Mouse (Mus musculus) ovary, postnatal 36 days (tissue): ENCODE results near the gene Camk2d.

ENCODE experiments used
- DNase-seq: peaks from one replicate; pipeline ENCODE4 v3.0.0; 2022; ENCODE audit warnings: low spot score, mixed read lengths

Gene Camk2d

DNA sequence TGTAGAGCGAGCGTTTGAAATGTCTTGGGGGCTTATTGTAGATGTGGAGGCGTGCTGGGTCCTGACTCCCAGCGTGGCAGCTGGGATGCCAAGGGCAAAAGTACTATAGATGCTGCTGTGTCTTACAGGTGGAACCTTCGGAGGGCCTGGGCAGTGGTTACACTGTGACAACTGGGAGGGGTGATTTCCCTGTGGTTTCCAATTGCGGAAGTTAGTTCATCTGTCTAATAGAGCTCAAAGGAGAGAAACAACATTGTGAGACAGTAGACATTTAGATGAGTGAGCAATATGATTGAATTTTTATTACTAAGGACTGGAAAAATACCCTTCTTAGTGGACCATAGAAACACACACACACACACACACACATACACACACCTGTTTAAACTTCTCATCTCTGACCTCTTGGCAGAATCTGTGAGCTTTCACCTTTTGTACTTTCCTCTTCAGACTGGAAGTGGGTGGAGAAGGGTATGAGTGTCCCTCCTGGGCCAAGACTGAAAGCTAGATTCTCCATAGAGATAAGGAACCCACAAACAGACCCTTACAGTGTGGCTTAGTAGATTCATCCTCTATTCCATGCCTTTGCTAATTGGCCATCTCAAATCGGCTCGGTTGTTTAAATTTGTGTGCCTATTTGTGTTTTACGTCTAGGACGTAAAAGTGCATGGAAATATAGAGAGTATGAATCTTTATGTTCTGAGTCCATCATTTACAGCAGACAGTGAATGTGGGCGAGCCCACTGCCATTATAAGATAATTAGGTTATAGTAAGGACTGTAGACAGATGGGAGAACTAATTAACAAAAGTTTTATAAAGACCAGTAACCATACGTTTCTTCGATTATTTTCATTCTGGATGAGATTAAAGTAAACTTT, 94.8 kb downstream of the Camk2d start:
- DNase-seq = no peak

DNA sequence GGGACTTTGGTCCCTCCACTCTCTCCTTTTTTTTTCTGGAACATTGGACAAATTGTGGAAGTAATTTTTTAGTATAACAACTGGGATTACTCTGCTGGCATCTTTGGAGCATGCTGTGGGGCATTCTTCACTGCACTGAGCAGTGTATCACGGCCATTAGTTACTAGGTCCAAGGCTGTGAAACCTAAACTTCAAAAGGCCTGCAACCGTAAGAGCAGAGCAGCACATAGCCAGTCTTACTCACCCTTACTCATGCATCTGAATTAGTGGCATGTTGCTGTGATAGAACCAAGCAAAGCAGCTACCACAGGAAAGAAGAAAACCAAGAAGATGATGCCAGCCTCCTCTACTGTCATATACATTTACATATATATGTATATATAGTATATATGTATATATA, 95.5 kb downstream of the Camk2d start:
- no peak for DNase-seq

DNA sequence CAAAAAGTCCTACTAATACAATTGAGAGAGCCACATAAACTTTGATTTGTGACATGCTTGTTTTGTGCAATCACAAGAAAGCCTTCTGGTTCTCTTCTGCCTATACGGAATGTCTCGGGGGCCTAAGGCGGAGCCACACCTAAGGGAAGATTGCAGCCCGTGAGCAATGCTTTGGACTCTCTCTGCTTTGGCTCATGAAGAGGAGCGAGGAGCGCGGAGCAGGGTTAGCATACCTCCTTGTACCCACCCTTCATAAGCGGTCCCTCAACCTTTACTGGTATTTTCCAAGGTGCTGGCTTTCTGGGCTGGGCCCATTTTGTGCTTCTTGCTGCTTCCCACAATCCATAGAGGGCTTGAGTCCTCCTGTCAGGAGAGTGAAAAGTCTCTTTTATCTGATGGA, 96.7 kb downstream of the Camk2d start:
- DNase-seq = peak; percentile 17

GRCm38 (mm10) chr3:126693302-126693701, 97.2 kb downstream of the Camk2d start:
- DNase-seq = peak; percentile 16

DNA sequence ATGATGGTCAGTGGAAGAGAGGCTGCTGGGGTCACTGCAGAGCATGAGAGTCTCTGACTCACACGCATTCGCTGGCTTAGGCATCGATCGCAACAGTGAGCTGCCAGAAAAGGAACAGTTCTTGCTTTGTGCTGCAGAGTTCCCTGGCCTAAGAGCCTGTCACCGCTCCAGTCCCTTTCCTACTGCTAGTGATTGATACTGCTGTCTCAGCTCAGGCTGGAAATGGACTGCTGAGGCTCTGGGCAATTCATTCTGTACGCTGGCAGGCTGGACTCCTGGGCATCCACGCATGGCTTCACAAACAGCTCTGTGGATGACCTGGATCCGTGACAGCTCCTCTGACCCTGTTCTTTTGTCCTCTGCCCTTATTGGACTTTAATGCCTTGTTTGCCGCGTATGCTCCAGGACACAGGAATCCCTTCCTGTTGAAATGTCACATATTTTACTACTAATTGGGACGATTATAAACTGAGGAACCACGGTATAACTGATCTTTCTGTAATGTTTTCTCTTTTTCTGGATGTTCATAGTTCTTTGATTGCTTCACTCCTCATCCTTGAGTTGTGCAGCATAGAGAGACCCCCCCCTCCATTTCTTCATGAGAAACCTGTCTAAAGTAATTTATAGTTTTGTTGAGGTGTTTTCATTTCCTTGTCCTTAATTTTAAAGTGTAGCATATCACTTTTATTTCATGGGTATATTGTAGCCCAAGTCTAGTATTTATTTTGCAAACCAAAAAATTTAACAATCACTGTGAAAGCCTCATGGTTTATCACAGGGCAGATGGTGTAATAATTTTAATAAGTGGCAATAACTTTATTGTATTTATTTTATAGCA, 99.6 kb downstream of the Camk2d start:
- DNase-seq = peak; percentile 42

- DNase-seq = no peak
These were observed 100.5 kb downstream of the Camk2d start for GRCm38 (mm10) chr3:126696620-126697019.

GRCm38 (mm10) chr3:126699740-126700139, 103.6 kb downstream of the Camk2d start:
- no peak for DNase-seq

GRCm38 (mm10) chr3:126701067-126701466, 105.0 kb downstream of the Camk2d start:
- no peak for DNase-seq

GRCm38 (mm10) chr3:126701586-126701985, 105.5 kb downstream of the Camk2d start:
- DNase-seq = no peak

- DNase-seq = no peak
These were observed 109.4 kb downstream of the Camk2d start for GRCm38 (mm10) chr3:126705490-126705889.

DNA sequence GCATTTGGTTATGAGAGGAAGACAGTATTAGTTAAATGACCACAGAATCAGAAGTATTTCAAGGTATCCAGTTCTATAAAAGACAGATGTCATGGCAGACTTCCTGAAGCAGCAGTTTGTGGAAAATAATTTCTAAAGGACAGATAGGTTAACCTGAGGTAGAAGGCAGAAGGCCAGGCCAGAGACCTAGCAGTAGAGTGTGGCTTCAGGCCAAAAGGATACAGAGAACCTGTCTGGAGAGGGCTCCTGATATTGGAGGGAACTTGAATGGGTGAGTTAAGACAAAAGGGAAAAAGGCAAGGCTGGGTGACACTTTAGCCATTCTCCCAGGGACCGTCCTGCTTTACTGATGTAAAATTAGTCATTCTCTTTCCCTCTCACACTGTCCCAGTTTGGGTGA, 118.2 kb downstream of the Camk2d start:
- DNase-seq = no peak

GRCm38 (mm10) chr3:126723021-126723449, 126.9 kb downstream of the Camk2d start:
- DNase-seq = no peak

DNA sequence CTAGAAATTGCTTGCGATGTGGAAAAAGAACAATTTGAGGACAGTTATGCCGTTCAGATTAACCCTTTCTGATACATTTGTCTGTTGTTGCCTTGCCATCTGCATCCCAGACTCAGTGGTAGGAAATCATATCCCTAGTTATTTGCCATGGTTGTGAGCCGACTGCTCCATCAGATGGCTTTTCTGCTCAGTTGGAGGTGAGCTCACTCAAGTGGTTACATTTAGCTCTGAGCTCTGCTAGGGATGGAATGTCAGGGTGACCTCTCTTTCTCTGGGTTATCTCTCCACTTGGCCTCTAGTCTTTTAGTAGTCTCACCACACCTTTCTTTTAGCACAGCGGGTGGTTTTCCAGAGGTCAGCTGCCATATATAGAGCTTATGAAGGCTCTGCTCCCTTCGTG, 127.4 kb downstream of the Camk2d start:
- no peak for DNase-seq

- no peak for DNase-seq
These were observed 129.5 kb downstream of the Camk2d start for GRCm38 (mm10) chr3:126725647-126726046.

GRCm38 (mm10) chr3:126727387-126727786, 131.3 kb downstream of the Camk2d start:
- no peak for DNase-seq

DNA sequence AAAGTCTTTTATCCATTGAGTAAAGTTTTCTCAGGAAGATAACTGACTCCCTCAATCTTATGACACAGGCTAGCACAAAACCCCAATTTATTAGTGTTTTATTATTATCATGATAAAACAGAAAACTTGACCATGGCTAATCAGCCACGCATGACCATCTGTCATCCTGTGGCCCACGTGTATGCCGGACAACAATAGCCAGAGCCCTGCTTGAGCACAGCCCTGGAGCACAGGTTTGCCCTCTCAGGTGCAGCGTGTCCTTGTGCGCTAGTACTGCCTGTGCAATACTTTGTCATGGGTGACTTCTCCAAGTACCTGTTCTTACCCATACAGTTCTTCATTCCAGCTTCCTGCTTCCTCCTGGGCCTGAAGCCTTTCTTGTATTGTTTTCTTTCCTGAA, 134.3 kb downstream of the Camk2d start:
- DNase-seq = no peak

GRCm38 (mm10) chr3:126732323-126732722, 136.2 kb downstream of the Camk2d start:
- DNase-seq = no peak

DNA sequence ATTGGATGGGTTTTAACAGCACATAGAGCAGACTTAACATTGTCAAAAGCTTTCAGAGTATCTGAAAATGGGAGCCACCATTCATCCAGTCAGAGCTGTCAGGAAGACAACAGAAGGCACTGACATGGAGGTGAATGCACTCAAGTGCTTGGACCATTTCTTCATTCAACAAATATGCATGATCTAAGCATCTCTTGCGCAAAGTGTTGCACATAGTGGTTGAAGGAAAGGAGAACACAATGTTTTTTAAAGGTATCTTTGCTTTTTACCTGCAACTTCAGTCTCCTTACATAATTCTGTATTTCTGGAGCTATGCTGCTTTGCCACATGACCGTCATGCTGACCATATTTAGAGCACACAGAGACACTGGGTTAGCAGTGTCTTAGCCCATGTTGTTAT, 138.4 kb downstream of the Camk2d start:
- no peak for DNase-seq

GRCm38 (mm10) chr3:126735211-126735610, 139.1 kb downstream of the Camk2d start:
- DNase-seq = no peak

DNA sequence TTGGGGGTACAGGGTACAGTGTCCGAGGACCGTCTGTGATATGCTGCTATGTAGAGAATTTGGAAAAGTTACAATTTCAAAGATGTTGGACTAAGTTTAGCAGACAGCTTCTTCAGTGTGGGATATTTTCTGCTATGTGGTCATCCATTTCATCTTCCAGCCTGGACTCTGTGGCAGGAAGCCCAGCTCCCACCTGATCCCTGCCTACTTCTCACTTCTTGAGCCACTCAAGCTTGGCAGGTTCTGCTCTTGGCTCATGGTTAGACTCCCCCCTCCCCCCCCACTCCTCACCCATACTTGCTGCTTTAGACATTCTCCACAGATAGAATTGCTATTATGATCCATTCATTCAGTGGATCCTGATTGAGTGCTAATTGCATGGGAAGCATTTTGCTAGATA, 141.0 kb downstream of the Camk2d start:
- no peak for DNase-seq

DNA sequence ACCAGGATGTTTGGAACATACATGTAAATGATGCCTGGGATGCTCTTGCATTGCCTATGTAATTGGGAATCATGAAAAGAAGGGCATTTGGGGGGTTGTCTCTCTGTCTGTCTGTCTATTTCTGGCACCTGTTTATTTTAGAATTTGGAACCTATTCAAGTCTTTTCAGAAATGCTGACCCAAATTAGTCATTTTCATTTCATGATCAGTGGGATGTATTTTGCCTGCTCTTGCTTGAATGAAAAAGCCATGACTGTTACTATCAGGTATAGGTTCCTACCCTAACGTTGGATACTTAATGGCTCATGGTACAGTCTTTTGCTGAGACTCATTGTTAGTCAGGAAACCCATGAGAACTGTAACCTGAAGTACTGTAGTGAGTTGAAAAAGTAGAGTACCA, 144.0 kb downstream of the Camk2d start:
- DNase-seq = no peak

DNA sequence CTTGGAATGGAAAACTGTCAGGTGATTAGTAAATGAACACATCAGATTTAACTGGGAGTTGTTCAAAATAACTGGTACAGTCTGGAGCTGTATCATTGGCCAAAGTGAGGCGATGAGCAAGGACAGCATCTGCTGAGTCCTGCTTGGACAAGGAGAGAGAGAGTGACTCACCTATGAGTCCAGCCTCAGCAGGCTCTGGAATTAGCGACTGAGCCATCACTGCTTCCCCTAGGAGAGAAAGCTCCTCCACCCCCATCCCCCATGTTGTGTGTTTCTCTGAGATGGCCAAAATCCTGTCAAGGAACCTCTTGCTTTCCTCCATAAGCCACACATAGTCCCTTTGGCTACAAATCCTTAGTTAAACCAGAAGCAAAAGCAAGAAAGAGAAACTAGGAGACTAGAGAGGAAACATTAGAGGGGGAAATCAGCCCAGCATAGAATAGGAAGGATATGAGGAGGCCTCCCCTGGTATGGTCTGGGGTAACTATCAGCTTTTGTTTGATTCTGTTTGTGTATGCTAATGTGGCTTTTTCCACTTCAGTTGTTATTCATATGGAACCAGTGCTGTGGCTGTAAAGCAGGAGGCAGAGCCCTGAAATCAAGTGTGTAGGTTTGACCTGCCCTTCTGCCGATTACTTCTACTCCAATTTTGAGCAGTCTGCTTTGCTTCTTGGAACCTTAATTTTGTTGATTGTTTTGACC, 148.5 kb downstream of the Camk2d start:
- no peak for DNase-seq
